Mouse (Mus musculus): Measurements from ENCODE around the gene Cdc42bpa.

- no peak for TF ChIP-seq CTCF (IDR thresholded peaks at IDR 0.05; ENCODE audit: low read depth)
- no peak for TF ChIP-seq EP300 (IDR thresholded peaks at IDR 0.05; ENCODE audit: low read depth)
Observed at GRCm38 (mm10) chr1:180161566-180162355, 201.5 kb downstream of the Cdc42bpa start.
